In the genomic region with DNA sequence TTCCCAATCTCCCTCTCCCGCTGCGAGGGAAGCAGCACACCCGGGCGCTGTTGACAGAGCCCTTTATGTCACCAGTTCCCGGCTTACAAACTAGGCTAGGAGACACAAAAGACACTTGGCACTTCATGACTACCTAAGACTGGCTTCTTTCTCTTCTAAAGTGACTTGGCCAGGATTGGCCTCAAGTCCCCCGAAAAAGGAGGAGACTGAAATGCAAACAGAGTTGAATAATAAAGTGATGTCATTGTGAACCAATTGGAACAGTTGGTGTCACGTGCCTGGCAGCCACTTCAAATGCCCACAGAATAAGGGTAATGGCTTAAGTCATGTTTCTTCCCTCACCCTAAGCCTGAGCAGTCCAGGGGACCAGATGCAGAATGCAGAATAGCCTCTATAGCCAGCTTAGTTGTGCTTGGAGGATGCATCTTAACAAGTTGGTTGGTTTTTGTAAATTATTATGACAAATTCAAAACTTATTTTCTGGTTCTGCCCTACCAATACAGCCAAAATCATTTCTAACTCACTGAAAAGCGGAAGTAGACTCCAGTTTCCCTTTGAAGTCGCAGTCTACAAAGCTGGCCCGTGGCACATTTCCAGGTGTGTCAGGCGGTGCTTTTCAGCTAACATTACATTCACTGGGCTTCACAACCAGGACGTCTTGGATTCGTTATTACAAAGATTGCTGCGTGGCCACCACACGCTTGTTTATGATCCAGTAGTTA, we compare ENCODE assay signal across 9 mouse cellular contexts.
DNase-seq lines count a peak whose midpoint lies in the region; ATAC-seq and TF ChIP-seq lines count a peak whose summit lies in the region.
"Had no signal": no experiment of that assay in that cellular context is flagged by ENCODE, and none has a peak within 500 bp of the region (broad histone marks: within the 10 kb centered on the region; RNA-seq: fewer than 3 reads in every experiment).

No protein-coding gene starts in this region.

- H3K27me3 ChIP-seq in kidney, embryonic 16.5 days (ENCODE audit: insufficient read depth, low read length): no peaks in the 10 kb centered on the region
- H3K27me3 ChIP-seq in limb, embryonic 14.5 days (ENCODE audit: control insufficient read depth, insufficient read depth, low read length): no peaks in the 10 kb centered on the region
- H3K27me3 ChIP-seq: neural tube, embryonic 12.5 days had no signal

- no peak overlapping the region for H3K9ac ChIP-seq in kidney, embryonic 16.5 days (replicated peaks; ENCODE audit: low read length)
- no peak overlapping the region for H3K9ac ChIP-seq in limb, embryonic 14.5 days (ENCODE audit: low read depth, low read length, severe bottlenecking)
- H3K9ac ChIP-seq: neural tube, embryonic 12.5 days had no signal

- TF ChIP-seq POLR2A in limb, embryonic 14.5 days (IDR thresholded peaks at IDR 0.05; ENCODE audit: borderline replicate concordance, extremely low read depth, insufficient read depth, insufficient read length): no peak

- WGBS in kidney, embryonic 16.5 days: 64% methylated on average over 15 of the region's 15 CpGs
- 37% methylated on average over 15 of the region's 15 CpGs for WGBS in limb, embryonic 14.5 days

- H3K27ac ChIP-seq in kidney, embryonic 16.5 days (ENCODE audit: low read length): no peak overlapping the region; the same call in 1 of the 2 replicates
- H3K27ac ChIP-seq in limb, embryonic 14.5 days (replicated peaks; ENCODE audit: low read depth, low read length): 0 out of 2 replicates have a peak overlapping the region, but pooled peaks have one; percentile 8
- H3K27ac ChIP-seq: neural tube, embryonic 12.5 days had no signal

- DNase-seq in kidney, adult 9 months: peak; percentile 58
- peak; percentile 14 to 45 for DNase-seq in CD8-positive naive resting alpha-beta T cell, adult 2 months (ENCODE audit: low read depth in 2 of 2, low spot score in 2 of 2)
- peak; percentile 63 for DNase-seq in adrenal gland, postnatal 25 days
- peak; percentile 43 to 52 for DNase-seq in heart, postnatal 36 days
- peak; percentile 44 for DNase-seq in limb, embryonic 14.5 days (ENCODE audit: low spot score)
- peak; percentile 66 for DNase-seq in thymus, postnatal 0 days (ENCODE audit: low spot score)

- peaks cover 27% of the 10 kb centered on the region for H3K4me1 ChIP-seq in kidney, embryonic 16.5 days (ENCODE audit: insufficient read depth, low read length)
- H3K4me1 ChIP-seq in limb, embryonic 14.5 days (ENCODE audit: control insufficient read depth, insufficient read depth, low read length): peaks cover 29% of the 10 kb centered on the region

- no peaks in the 10 kb centered on the region for H3K36me3 ChIP-seq in kidney, embryonic 16.5 days (ENCODE audit: insufficient read depth, low read length)
- no peaks in the 10 kb centered on the region for H3K36me3 ChIP-seq in limb, embryonic 14.5 days (ENCODE audit: control insufficient read depth, insufficient read depth, low read length)
- H3K36me3 ChIP-seq: neural tube, embryonic 12.5 days had no signal

- intact Hi-C loops in heart, postnatal 36 days (cut with DNase I): no loop called here

- H3K9me3 ChIP-seq in kidney, embryonic 16.5 days (ENCODE audit: low read length): no peaks in the 10 kb centered on the region
- no peaks in the 10 kb centered on the region for H3K9me3 ChIP-seq in limb, embryonic 14.5 days (ENCODE audit: control insufficient read depth, low read length)
- H3K9me3 ChIP-seq: neural tube, embryonic 12.5 days had no signal

- no peak overlapping the region for H3K4me2 ChIP-seq in kidney, embryonic 16.5 days (replicated peaks; ENCODE audit: low read depth, low read length)
- H3K4me2 ChIP-seq in limb, embryonic 14.5 days (replicated peaks; ENCODE audit: low read depth, low read length, severe bottlenecking): no peak overlapping the region
- H3K4me2 ChIP-seq: neural tube, embryonic 12.5 days had no signal

- ATAC-seq in kidney, embryonic 16.5 days (ENCODE audit: low FRiP score, low TSS enrichment): no peak
- ATAC-seq in limb, embryonic 14.5 days (ENCODE audit: low FRiP score, low read depth): peak; percentile 38; the same call in 1 of the 2 replicates
- ATAC-seq in monocyte, adult 5-6 weeks (replicated peaks; ENCODE audit: insufficient number of reproducible peaks, low FRiP score, low TSS enrichment, poor library complexity, severe bottlenecking): no peak

- no peak overlapping the region for H3K4me3 ChIP-seq in kidney, embryonic 16.5 days (ENCODE audit: low read length)
- H3K4me3 ChIP-seq in limb, embryonic 14.5 days (replicated peaks; ENCODE audit: low read length): no peak overlapping the region
- H3K4me3 ChIP-seq: neural tube, embryonic 12.5 days had no signal
